Mouse (Mus musculus) cerebellum, adult 2 months (tissue): ENCODE results near the gene Carns1. TPM values are rescaled to one million over a fixed set of nuclear protein-coding genes. Genes with fewer than 3 reads are reported as not detected.

ENCODE experiments used
- DNase-seq, 2 experiments: peaks; one replicate each; pipeline ENCODE4 v3.0.0; 2021
- H3K27ac ChIP-seq: fragments of 200-500 bp; 2 replicates; pipeline ENCODE4 v1.5.1; 2012; ENCODE audit warnings: low read length, control low read depth, inconsistent platforms; ENCODE audit not compliant: insufficient read depth
- H3K27me3 ChIP-seq: fragments of 200-500 bp; 2 replicates; pipeline ENCODE4 v1.6.1; 2012; ENCODE audit warnings: inconsistent platforms, mild to moderate bottlenecking, low read length, moderate library complexity; ENCODE audit not compliant: control insufficient read depth, insufficient read depth
- H3K4me1 ChIP-seq: fragments of 200-500 bp; 2 replicates; pipeline ENCODE4 v1.6.1; 2011; ENCODE audit warnings: low read length; ENCODE audit not compliant: control insufficient read depth, insufficient read depth
- H3K4me3 ChIP-seq: fragments of 200-500 bp; replicated peaks from 2 replicates; pipeline ENCODE3; 2011; ENCODE audit warnings: mild to moderate bottlenecking, low read depth, low read length, control low read depth; ENCODE audit not compliant: insufficient read depth
- CTCF ChIP-seq: fragments of 200-500 bp; IDR thresholded peaks from 2 replicates; pipeline ENCODE4 v1.5.1; 2011; ENCODE audit warnings: low read depth, mild to moderate bottlenecking, control low read depth, low read length, moderate library complexity, borderline replicate concordance; ENCODE audit not compliant: insufficient read depth
- POLR2A ChIP-seq: fragments of 200-500 bp; IDR thresholded peaks from 2 replicates; pipeline ENCODE4 v1.6.1; 2011; ENCODE audit warnings: low read length, control low read depth, borderline replicate concordance; ENCODE audit not compliant: insufficient read depth
- WGBS: fragments of 180-500 bp; shearing (Covaris S2); methylation state at CpG from one replicate; pipeline ENCODE4 v1.1.7; 2018; 5-methylcytosine and 5-hydroxymethylcytosine counted together
- polyA plus RNA-seq: library from polyadenylated mRNA; depleted of rRNA; stranded (reverse); fragments of >200 nt; gene quantifications from 2 replicates; pipeline ENCODE4 v1.2.3, GENCODE M21; 2012

Gene Carns1
- polyA plus RNA-seq, 1 experiment: 31.2 TPM

- TF ChIP-seq CTCF (no peak), POLR2A (no peak)
- 93% methylated on average over 5 of the region's 5 CpGs for whole genome bisulfite sequencing
- DNase-seq: no peak
- Histone ChIP-seq H3K4me3 (no peak overlapping the region), H3K27me3 (no peaks in the 10 kb centered on the region), H3K27ac (no peak overlapping the region), H3K4me1 (peaks cover 25% of the 10 kb centered on the region)
Measured at GRCm38 (mm10) chr19:4145936-4146335, 29.3 kb downstream of the Carns1 start.

DNA sequence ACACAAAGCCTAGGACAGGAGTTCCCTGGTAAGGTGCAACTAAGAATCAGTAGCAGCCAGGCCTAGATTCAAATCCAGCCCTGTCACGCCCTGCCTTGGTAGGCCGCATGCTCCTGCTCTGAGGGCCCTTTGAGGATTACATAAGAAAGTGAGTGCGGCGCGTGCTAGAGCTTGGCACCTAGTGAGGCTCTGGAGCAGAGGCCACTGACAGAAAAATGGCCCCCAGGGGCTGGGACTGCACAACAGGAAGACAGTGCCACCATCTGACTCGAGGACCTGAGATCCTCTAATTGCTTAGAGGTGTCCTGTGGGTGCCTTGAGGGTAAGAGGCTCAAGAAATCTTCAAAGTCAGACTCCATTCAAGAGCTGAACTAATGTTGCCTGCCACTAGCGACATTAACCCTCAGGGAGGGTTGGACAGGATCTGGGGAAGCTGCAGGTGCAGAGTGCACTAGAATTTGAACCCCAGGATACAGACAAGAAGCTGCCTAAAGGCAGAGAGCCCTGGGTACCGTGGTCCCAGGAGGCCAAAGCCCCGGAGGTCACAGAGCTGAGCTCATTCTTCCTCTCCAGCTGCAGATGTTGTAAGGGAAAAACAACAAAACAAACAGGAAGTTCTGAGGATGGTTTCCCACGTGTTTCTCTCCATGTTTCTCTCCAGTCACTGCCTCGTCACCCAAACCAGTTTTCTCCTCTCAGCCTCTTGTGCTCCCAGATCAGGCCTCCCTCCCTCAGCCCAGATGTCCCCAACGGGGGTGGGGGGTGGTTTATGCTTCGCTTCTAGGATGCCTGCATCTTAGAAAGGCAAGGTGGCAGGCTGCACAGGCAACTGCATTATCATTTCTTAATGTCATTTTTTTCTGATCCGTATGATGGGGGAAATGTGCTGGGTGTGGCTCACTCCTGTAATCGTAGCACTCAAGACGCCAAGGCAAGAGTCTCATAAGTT, 30.5 kb downstream of the Carns1 start:
- Histone ChIP-seq H3K27ac (no peak overlapping the region), H3K27me3 (no peaks in the 10 kb centered on the region), H3K4me1 (peaks cover 20% of the 10 kb centered on the region), H3K4me3 (no peak overlapping the region)
- DNase-seq: no peak
- no peak for TF ChIP-seq POLR2A
- no peak for TF ChIP-seq CTCF
- WGBS: 87% methylated on average over 16 of the region's 16 CpGs

DNA sequence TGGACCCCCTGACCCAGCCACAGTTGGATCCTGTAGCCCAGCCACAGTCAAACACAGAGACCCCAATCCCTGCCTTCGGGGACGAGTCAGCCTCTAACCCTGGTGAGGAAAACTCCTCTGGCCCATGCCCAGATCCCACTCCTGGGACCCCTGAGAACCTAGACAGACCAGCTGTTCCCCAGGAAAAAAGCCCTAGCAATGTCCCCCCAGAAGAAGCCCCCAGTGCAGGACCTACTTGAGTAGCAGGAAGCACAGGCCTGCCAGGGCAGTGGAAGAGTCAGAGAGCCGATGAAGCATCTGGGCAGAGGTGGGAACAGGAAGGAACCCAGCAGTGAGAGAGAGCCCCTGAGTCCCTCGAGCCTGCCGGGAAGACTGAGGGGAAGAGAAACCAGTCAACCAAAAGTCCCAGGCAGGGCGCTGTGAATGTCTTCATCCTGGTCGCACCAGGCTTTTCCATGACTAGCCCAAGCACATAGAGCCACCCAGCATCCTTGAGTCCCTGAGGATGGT, 31.5 kb downstream of the Carns1 start, which contains the start of gene Cabp4:
TSS of gene Cabp4 (minus strand) at position 275 of the 510 bp plus-strand sequence.
- WGBS: 77% methylated on average over 7 of the region's 7 CpGs
- DNase-seq: no peak
- TF ChIP-seq CTCF (no peak), POLR2A (no peak)
- Histone ChIP-seq H3K27me3 (no peaks in the 10 kb centered on the region), H3K27ac (no peak within 1 kb of the TSS), H3K4me1 (peaks cover 15% of the 10 kb centered on the region), H3K4me3 (no peak within 1 kb of the TSS)

DNA sequence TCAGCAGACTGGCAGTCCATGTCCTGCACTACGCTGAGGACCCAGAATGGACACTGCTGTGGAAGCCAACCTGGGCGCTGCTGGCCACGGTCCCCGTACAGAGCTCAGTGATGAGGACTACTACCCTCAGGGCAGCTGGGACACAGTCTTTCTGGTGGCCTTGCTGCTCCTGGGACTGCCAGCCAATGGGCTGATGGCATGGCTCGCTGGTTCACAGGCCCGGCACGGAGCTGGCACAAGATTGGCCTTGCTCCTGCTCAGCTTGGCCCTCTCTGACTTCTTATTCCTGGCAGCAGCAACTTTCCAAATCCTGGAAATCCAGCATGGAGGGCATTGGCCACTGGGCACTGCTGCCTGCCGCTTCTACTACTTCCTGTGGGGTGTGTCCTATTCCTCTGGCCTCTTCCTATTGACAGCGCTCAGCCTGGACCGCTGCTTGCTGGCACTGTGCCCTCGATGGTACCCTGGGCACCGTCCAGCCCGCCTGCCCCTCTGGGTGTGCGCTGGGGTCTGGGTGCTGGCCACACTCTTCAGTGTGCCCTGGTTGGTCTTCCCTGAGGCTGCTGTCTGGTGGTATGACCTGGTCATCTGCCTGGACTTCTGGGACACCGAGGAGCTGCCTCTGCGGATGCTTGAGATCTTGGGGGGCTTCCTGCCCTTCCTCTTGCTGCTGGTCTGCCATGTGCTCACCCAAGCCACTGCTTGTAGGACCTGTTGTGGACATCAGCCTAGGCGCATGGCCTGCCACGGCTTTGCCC, 32.7 kb downstream of the Carns1 start:
- Histone ChIP-seq H3K4me3 (no peak overlapping the region), H3K4me1 (peaks cover 10% of the 10 kb centered on the region), H3K27ac (no peak overlapping the region), H3K27me3 (no peaks in the 10 kb centered on the region)
- no peak for TF ChIP-seq POLR2A
- TF ChIP-seq CTCF: no peak
- peak in 1 of 2 experiments; percentile 29 for DNase-seq
- 42% methylated on average over 18 of the region's 18 CpGs for WGBS

DNA sequence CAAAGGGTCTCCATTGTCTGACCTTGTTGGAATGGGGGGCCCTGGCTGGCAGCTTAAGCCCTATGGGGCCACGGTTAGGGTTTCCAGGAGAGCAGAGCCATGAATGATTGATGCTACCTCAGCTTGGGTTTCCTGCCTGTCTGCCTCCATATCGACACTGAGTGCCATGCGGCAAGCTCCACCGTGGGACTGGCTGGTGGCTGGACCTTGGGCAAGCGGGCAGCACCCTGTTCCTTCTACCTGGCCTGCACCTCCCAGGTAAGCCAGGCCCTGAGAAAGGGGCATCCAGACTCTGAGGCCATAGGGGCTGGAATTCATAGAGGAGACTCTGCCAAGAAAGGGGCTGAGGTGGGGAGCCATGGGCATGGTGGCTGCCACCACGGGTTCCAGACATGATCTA, 35.1 kb downstream of the Carns1 start:
- H3K4me1 ChIP-seq: no peaks in the 10 kb centered on the region
- no peak overlapping the region for H3K27ac ChIP-seq
- no peak overlapping the region for H3K4me3 ChIP-seq
- TF ChIP-seq POLR2A (no peak), CTCF (no peak)
- WGBS: 76% methylated on average over 6 of the region's 6 CpGs
- DNase-seq: no peak
- H3K27me3 ChIP-seq: no peaks in the 10 kb centered on the region

GRCm38 (mm10) chr19:4139446-4139845, 35.8 kb downstream of the Carns1 start, which contains the start of gene Gpr152:
Gpr152 (plus strand) TSS chr19:4139787.
- TF ChIP-seq CTCF: no peak
- no peak for TF ChIP-seq POLR2A
- H3K27ac ChIP-seq: no peak within 1 kb of the TSS
- H3K4me1 ChIP-seq: no peaks in the 10 kb centered on the region
- no peaks in the 10 kb centered on the region for H3K27me3 ChIP-seq
- WGBS: 72% methylated on average over 2 of the region's 2 CpGs
- H3K4me3 ChIP-seq: no peak within 1 kb of the TSS
- no peak for DNase-seq

DNA sequence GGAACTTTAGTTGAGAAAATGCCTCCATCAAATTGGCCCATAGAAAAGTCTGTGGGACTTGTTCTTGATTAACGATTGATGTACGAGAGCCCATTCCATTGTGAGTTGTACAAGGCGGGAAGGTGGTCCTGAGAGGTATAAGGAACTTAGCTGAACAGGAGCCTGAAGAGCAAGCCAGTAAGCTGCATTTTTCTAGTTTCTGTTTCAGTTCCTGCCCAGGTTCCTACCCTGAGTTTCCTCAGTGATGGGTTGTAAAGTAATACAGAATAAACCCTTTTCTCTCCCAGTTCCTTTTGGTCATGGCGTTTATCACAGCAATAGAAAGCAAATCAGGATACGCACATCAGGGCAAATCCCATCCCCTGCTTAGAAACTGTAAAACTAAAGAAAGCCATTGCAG, 37.4 kb downstream of the Carns1 start:
- Histone ChIP-seq H3K4me1 (no peaks in the 10 kb centered on the region), H3K27me3 (no peaks in the 10 kb centered on the region), H3K27ac (no peak overlapping the region), H3K4me3 (no peak overlapping the region)
- no peak for DNase-seq
- TF ChIP-seq POLR2A: no peak
- no peak for TF ChIP-seq CTCF
- WGBS: 88% methylated on average over 5 of the region's 5 CpGs

- TF ChIP-seq CTCF (no peak), POLR2A (no peak)
- H3K4me3 ChIP-seq: no peak overlapping the region
- H3K4me1 ChIP-seq: no peaks in the 10 kb centered on the region
- 82% methylated on average over 5 of the region's 5 CpGs for WGBS
- H3K27me3 ChIP-seq: no peaks in the 10 kb centered on the region
- no peak overlapping the region for H3K27ac ChIP-seq
- no peak for DNase-seq
Measured at GRCm38 (mm10) chr19:4136463-4136862, 38.8 kb downstream of the Carns1 start.
